Mouse (Mus musculus) midbrain, embryonic 12.5 days (tissue): ENCODE results near the gene Itm2b. TPM values are rescaled to one million over a fixed set of nuclear protein-coding genes. Genes with fewer than 3 reads are reported as not detected.

Experiments
- ATAC-seq: fragments of 200-750 bp; cut with Nextera tagmentation; 2 replicates; pipeline ENCODE4 v1.8.0; 2017; ENCODE audit warnings: low read depth, moderate TSS enrichment, moderate library complexity; ENCODE audit not compliant: low FRiP score
- H3K27ac ChIP-seq: fragments of 300-500 bp; sonication (generic); replicated peaks from 2 replicates; pipeline ENCODE4 v1.5.1; 2016; ENCODE audit warnings: mild to moderate bottlenecking
- H3K27me3 ChIP-seq: fragments of 300-500 bp; sonication (generic); 2 replicates; pipeline ENCODE4 v1.6.1; 2016; ENCODE audit warnings: mild to moderate bottlenecking
- H3K36me3 ChIP-seq: fragments of 300-500 bp; sonication (generic); 2 replicates; pipeline ENCODE4 v1.6.1; 2016
- H3K4me1 ChIP-seq: fragments of 300-500 bp; sonication (generic); 2 replicates; pipeline ENCODE4 v1.6.1; 2016
- H3K4me2 ChIP-seq: fragments of 300-500 bp; sonication (generic); replicated peaks from 2 replicates; pipeline ENCODE4 v1.6.1; 2016; ENCODE audit warnings: mild to moderate bottlenecking, moderate library complexity
- H3K4me3 ChIP-seq: fragments of 300-500 bp; sonication (generic); 2 replicates; pipeline ENCODE4 v1.5.1; 2016; ENCODE audit warnings: mild to moderate bottlenecking
- H3K9ac ChIP-seq: fragments of 300-500 bp; sonication (generic); replicated peaks from 2 replicates; pipeline ENCODE4 v1.6.1; 2016; ENCODE audit warnings: mild to moderate bottlenecking, moderate library complexity
- H3K9me3 ChIP-seq: fragments of 300-500 bp; sonication (generic); 2 replicates; pipeline ENCODE4 v1.6.1; 2016; ENCODE audit warnings: mild to moderate bottlenecking
- WGBS: fragments of 180-500 bp; shearing (Covaris S2); methylation state at CpG from one replicate; pipeline ENCODE4 v1.1.7; 2016; 5-methylcytosine and 5-hydroxymethylcytosine counted together
- polyA plus RNA-seq: library from polyadenylated mRNA; unstranded; fragments of >200 nt; fragmentation: Nextera tagmentation; extraction: Ambion mirVana; gene quantifications from 2 replicates; pipeline ENCODE4 v1.2.1, GENCODE M21; 2016

Gene Itm2b
- polyA plus RNA-seq, 1 experiment from 2014 or later, result 367 TPM

DNA sequence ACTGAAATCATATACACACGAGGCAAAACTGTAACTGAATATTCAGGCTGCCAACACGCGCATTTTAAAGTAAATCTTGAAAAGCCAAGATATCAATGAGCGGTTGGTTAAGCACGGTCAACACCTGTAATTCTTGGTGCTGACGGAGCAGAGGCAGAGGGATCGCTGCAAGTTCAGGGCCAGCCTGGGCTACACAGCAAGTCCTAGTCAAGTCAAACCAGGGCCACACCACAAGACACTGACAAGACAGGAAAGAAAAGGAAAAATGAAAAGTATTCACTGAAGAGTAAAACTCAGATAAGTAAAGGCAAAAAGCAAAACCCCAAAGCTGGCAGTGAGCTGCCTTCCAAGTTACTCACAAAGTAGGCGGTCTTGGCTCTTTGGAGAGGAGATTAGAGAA, 9.6 kb downstream of the Itm2b start:
- no peak overlapping the region for H3K27ac ChIP-seq
- no peak overlapping the region for H3K9ac ChIP-seq
- peaks cover 8% of the 10 kb centered on the region; the same call in 1 of the 2 replicates for H3K4me1 ChIP-seq
- H3K9me3 ChIP-seq, result no peaks in the 10 kb centered on the region
- no peak overlapping the region for H3K4me2 ChIP-seq
- WGBS, result 92% methylated on average over 8 of the region's 8 CpGs
- ATAC-seq, result no peak
- peaks cover 21% of the 10 kb centered on the region for H3K36me3 ChIP-seq
- no peaks in the 10 kb centered on the region for H3K27me3 ChIP-seq
- H3K4me3 ChIP-seq, result no peak overlapping the region

DNA sequence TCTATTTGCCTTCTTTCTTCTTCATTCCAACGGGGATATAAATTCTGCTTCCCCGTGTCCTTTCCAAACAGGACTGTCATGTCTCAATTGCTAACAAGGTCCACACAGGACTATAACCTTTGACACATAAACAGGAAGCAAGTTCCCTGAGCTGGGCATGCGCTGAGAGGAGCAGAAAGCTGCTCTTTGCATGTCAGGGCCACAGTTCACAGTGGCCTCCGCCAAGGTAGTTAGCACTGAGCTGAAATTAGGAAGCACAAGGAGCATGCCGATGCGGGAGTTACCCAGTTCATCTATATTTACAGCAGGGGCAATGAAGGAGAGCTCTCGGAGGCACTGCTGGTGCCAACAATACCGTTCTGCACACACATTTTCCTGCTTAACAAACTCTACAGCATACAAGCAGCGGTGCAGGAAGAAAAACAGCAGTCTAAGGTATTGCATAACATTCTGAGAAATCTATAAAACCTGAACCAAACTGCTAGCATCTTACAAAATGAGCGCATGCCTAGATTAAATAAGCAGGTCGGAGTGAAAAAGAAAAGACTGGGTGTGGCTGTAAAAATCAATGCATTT, 10.7 kb downstream of the Itm2b start:
- WGBS, result 75% methylated on average over 11 of the region's 11 CpGs
- H3K4me2 ChIP-seq, result no peak overlapping the region
- H3K27ac ChIP-seq, result no peak overlapping the region
- H3K27me3 ChIP-seq, result no peaks in the 10 kb centered on the region
- H3K4me3 ChIP-seq, result no peak overlapping the region
- H3K9ac ChIP-seq, result no peak overlapping the region
- H3K4me1 ChIP-seq, result peaks cover 8% of the 10 kb centered on the region; the same call in 1 of the 2 replicates
- ATAC-seq, result no peak
- H3K36me3 ChIP-seq, result peaks cover 21% of the 10 kb centered on the region
- H3K9me3 ChIP-seq, result no peaks in the 10 kb centered on the region

DNA sequence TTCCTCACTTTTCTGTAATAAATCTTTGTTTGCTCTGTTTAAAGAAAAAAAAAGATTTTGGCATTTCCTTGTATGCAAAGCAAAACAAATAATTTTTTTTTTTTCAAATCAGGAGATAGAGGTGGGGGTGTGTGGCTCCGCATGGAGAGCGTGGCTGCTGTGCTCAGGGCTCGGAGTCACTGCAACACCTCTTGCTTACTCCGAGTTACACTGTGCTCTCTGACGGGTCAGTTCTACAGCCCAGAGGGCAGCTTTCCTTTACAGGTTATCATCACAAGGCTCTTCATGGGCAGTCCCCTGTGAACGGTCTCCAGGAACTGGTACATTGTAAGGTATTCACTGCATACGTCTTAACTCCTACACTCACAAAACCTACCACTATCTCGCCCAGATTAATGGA, 11.5 kb downstream of the Itm2b start:
- no peak for ATAC-seq
- Histone ChIP-seq H3K4me1 (peaks cover 8% of the 10 kb centered on the region; the same call in 1 of the 2 replicates), H3K36me3 (peaks cover 16% of the 10 kb centered on the region), H3K4me2 (no peak overlapping the region), H3K27ac (no peak overlapping the region), H3K9ac (no peak overlapping the region), H3K9me3 (no peaks in the 10 kb centered on the region), H3K4me3 (no peak overlapping the region), H3K27me3 (no peaks in the 10 kb centered on the region)
- WGBS, result 82% methylated on average over 8 of the region's 8 CpGs

DNA sequence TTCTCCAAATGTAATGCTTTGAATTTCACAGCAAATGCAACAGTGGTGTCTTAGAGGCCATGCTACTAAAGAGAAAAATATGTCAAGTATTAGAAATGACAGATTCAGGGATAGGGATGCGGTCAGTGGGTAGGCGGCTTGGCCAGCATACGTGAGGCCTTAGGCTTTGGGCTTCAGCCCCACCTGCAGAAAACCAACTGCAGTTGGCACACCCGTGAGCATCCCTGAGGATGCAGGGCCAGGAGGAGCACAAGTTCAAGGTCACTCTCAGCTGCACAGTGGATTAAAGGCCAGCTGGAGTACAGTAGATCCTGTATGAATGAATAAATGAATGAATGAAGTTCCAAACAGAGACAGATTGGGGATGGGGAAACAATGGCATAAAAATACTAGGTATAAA, 12.1 kb downstream of the Itm2b start:
- 91% methylated on average over 4 of the region's 4 CpGs for WGBS
- Histone ChIP-seq H3K9me3 (no peaks in the 10 kb centered on the region), H3K9ac (no peak overlapping the region), H3K4me2 (no peak overlapping the region), H3K27me3 (no peaks in the 10 kb centered on the region), H3K27ac (no peak overlapping the region), H3K4me1 (peaks cover 8% of the 10 kb centered on the region; the same call in 1 of the 2 replicates), H3K4me3 (no peak overlapping the region), H3K36me3 (peaks cover 16% of the 10 kb centered on the region)
- ATAC-seq, result no peak

DNA sequence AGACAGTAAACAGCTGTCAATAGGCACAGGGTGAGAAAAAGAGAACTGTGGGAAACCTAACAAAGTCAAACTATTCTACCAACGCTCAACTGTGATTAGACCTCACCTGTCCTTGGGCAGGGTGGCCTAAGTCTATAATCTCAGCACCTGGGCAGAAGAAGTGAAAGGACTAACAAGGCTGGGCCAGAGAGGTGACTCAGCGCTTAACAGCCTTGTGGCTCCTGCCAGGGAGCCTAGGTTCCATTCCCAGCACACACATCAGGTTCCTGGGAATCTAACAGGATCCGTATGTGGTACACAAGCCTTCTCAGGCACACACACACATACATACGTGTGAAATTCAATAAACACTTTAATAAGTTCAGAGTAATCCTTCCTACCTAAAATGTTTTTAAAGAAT, 13.5 kb downstream of the Itm2b start:
- Histone ChIP-seq H3K9ac (no peak overlapping the region), H3K9me3 (no peaks in the 10 kb centered on the region), H3K27me3 (no peaks in the 10 kb centered on the region), H3K4me1 (0 out of 2 replicates have a peak, but pooled peaks cover 8% of the 10 kb centered on the region), H3K4me3 (no peak overlapping the region), H3K27ac (no peak overlapping the region), H3K4me2 (no peak overlapping the region), H3K36me3 (peaks cover 19% of the 10 kb centered on the region)
- ATAC-seq, result no peak
- WGBS, result 88% methylated on average over 4 of the region's 4 CpGs

DNA sequence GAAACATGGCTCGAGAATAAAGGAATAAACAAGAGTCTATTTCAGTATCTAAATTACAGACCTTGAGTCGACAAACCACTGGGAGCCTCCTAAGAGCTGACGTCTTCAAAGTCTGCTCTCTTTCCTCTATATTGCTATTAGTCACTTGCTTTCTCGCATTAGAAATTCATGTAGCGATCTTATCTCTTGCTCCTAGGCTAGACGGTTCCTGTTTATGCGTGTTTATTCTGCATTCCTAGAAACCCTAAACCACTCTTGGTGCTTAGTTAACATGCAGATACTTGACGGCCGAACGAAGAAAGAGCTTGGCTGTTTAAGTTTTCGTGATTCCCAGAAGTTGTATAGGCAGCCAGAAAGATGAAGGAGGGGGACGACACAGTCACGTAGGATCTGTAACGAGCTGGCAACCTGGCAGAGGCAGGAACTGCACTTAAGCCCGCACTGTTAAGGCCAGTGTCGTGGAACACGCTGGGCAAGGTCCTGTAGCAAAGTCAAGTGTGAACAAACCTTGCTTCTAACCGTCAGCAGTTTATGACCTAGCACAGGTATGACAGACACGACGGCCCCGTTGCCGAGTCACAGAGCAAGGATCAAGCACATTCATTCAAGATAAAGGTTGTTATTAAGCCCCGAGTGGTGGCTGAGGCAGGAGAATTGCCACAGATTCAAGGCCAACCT, 14.3 kb downstream of the Itm2b start:
- Histone ChIP-seq H3K4me2 (no peak overlapping the region), H3K4me1 (0 out of 2 replicates have a peak, but pooled peaks cover 5% of the 10 kb centered on the region), H3K9ac (no peak overlapping the region), H3K36me3 (peaks cover 26% of the 10 kb centered on the region), H3K4me3 (no peak overlapping the region), H3K9me3 (no peaks in the 10 kb centered on the region), H3K27me3 (no peaks in the 10 kb centered on the region), H3K27ac (no peak overlapping the region)
- WGBS, result 88% methylated on average over 23 of the region's 23 CpGs
- ATAC-seq, result no peak

DNA sequence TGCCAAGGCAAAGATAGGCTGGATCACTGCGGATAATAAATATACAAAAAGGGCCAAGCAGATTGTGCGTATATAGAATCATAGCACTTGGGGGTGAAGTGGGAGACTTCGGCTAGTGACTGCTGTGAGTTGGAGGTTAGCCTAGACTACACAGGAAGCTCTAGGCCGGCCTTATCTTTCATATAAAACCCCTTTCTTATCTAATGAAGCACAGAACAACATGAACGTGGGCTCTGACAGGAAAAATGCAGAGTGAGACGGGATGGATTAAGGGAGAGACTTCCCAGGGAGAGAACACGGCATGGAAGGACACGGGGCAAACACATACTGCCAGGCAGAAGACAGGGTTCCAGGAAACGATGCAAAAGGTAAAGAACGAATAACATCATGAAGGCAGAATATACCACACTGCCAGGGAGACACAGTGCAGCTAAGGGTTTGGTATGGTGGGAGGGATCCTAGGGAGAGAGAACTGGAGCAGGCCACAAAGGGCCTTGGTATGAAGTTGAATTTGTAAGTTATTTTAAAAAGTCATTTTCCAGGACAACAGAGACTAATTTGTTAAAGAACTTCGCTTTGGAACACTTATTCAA, 14.9 kb downstream of the Itm2b start:
- no peak overlapping the region for H3K27ac ChIP-seq
- no peaks in the 10 kb centered on the region for H3K27me3 ChIP-seq
- H3K4me2 ChIP-seq, result no peak overlapping the region
- peaks cover 33% of the 10 kb centered on the region for H3K36me3 ChIP-seq
- WGBS, result 89% methylated on average over 11 of the region's 11 CpGs
- H3K9me3 ChIP-seq, result no peaks in the 10 kb centered on the region
- H3K9ac ChIP-seq, result no peak overlapping the region
- no peak overlapping the region for H3K4me3 ChIP-seq
- H3K4me1 ChIP-seq, result 0 out of 2 replicates have a peak, but pooled peaks cover 5% of the 10 kb centered on the region
- ATAC-seq, result no peak

DNA sequence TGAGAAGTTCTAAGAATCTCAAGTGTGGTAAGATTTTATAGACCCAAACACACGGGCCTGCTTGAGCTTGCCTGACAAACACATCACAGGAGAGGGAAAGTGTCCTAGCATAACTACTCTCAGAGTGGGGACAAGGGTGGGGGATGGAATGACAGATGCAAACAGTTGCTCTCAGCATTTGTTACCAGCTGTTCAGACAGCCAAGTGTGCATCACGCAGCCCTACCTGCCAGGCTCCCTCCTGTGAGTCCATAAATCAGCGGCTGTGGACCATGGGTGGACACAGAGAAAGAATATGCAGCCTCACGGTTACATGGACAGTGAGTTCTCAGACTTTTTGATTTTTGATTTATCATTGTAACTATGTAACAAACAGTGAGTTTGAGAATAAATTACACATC, 15.5 kb downstream of the Itm2b start:
- Histone ChIP-seq H3K4me1 (0 out of 2 replicates have a peak, but pooled peaks cover 4% of the 10 kb centered on the region), H3K27me3 (no peaks in the 10 kb centered on the region), H3K27ac (no peak overlapping the region), H3K9ac (no peak overlapping the region), H3K9me3 (no peaks in the 10 kb centered on the region), H3K4me2 (no peak overlapping the region), H3K36me3 (peaks cover 38% of the 10 kb centered on the region), H3K4me3 (no peak overlapping the region)
- no peak for ATAC-seq
- WGBS, result 93% methylated on average over 4 of the region's 4 CpGs

DNA sequence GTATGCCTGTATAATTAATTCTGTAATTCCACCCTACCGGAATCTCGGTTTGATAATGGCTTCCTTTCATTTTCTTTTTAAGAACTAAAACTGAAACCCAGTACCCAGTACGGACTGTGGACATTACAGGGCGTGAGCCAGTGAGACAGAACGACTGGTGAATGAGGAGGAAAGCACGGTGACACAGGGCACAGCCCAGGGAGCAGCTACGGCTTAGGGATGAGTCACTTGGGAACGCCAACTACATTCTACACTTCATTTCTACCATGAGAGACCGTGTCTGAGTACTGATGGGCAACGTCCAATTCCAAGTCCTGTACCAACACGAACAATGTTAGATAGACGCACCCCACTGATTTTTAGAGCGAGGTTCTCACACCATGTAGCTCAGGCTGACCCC, 16.1 kb downstream of the Itm2b start:
- ATAC-seq, result no peak
- Histone ChIP-seq H3K4me3 (no peak overlapping the region), H3K9ac (no peak overlapping the region), H3K9me3 (no peaks in the 10 kb centered on the region), H3K4me1 (no peaks in the 10 kb centered on the region), H3K4me2 (no peak overlapping the region), H3K27me3 (no peaks in the 10 kb centered on the region), H3K27ac (no peak overlapping the region), H3K36me3 (peaks cover 45% of the 10 kb centered on the region)
- 95% methylated on average over 13 of the region's 13 CpGs for WGBS

DNA sequence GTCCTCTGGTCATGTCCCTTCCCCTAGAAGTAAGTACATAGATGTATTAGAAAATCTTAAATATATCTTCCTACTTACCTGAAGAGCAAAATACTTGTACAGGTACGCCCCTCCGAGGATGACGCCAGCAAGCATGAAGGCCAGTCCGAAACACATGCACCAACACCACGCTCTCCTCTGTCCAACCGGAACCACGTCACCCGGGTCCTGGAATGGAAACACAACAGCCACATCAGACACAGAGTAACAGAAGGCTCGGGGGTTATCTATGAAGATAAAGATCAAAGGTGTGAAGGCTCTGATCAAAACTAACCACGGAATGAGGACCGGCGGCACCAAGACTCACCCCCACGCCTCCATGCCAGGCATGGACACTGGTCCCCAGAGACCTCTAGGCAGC, 16.9 kb downstream of the Itm2b start:
- Histone ChIP-seq H3K36me3 (peaks cover 52% of the 10 kb centered on the region), H3K27ac (no peak overlapping the region), H3K4me2 (no peak overlapping the region), H3K9me3 (no peaks in the 10 kb centered on the region), H3K4me1 (no peaks in the 10 kb centered on the region), H3K9ac (no peak overlapping the region), H3K27me3 (no peaks in the 10 kb centered on the region), H3K4me3 (no peak overlapping the region)
- 95% methylated on average over 13 of the region's 13 CpGs for WGBS
- ATAC-seq, result no peak

DNA sequence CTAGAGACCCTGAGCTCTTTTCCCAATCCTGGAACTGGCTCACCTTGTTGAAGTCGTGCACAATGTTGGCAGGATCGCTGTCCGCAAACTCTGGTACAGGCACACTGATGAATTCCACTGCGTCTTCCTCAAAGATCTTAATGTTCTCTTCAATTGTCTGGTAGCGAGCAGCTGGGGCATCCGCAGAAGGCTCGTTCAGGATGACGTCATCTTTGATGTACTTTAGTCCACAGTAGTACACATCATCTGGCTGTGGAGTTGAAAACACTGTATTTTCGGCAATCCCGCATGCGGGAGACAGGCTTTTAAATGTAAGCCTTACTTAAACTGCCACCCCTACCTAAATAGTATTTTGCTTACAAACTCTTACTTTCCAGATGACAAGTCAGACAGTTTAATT, 18.8 kb downstream of the Itm2b start:
- H3K4me2 ChIP-seq, result no peak overlapping the region
- H3K36me3 ChIP-seq, result peaks cover 69% of the 10 kb centered on the region
- H3K4me1 ChIP-seq, result no peaks in the 10 kb centered on the region
- no peak overlapping the region for H3K27ac ChIP-seq
- H3K9ac ChIP-seq, result no peak overlapping the region
- H3K9me3 ChIP-seq, result no peaks in the 10 kb centered on the region
- no peak overlapping the region for H3K4me3 ChIP-seq
- H3K27me3 ChIP-seq, result no peaks in the 10 kb centered on the region
- ATAC-seq, result no peak
- WGBS, result 92% methylated on average over 11 of the region's 11 CpGs

DNA sequence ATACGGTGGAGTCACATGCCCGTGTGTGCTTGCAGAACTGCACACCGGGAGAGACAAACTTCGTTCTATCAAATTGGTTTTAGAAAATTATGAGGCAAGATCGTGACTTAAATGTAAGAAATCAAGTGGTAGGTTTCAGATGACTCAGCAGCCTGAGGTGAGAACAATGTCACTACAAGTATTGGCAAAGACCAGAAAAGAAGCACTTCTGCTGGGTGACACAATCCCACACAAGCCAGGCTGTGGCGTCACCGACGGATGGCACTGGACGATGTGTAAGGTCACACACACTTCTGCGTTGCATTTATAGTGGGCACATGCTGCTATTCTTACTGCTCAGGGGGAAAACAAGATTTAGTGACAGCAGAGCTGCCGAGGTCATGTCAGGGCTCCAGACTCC, 21.3 kb downstream of the Itm2b start:
- H3K27me3 ChIP-seq, result no peaks in the 10 kb centered on the region
- no peak overlapping the region for H3K27ac ChIP-seq
- no peak for ATAC-seq

More for the DNA sequence above, 21.3 kb downstream of the Itm2b start:
- Histone ChIP-seq H3K36me3 (peaks cover 93% of the 10 kb centered on the region), H3K9ac (no peak overlapping the region), H3K4me1 (no peaks in the 10 kb centered on the region), H3K4me3 (no peak overlapping the region), H3K9me3 (no peaks in the 10 kb centered on the region), H3K4me2 (no peak overlapping the region)
- WGBS, result 96% methylated on average over 11 of the region's 11 CpGs
